Mouse (Mus musculus): ENCODE data around the gene Maf.

Gene Maf

GRCm38 (mm10) chr8:115707731-115708590, at the start of gene Maf:
Maf (minus strand) TSS chr8:115707794.
- peak; percentile 73 to 82 for DNase-seq (ENCODE audit: low spot score in 2 of 2)

- no peak for DNase-seq (ENCODE audit: low spot score in 2 of 2)
These were observed 49.4 kb upstream of the Maf start for GRCm38 (mm10) chr8:115756965-115757364.

- DNase-seq (ENCODE audit: low spot score in 2 of 2), result no peak
These were observed 48.4 kb upstream of the Maf start for GRCm38 (mm10) chr8:115756027-115756426.

DNA sequence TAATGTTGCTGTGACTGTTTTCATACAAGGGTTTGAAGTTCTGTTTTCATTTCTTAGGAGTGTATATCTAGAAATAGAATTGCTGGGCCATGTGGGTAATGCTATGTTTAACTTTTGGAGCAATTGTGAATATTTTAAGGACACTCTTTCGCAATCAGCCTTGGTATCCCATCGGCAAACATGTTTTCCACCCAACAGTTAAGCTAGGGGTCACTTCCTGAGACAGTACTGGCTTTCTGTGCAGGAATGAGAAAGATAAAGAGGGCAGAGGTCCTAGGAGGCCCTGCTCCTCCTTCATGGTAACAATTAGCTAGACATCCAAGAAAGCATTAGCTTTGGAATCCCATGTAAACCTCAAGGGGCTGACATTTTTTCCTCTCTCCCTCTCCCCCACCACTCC, 47.1 kb upstream of the Maf start:
- no peak for DNase-seq (ENCODE audit: low spot score in 2 of 2)

DNA sequence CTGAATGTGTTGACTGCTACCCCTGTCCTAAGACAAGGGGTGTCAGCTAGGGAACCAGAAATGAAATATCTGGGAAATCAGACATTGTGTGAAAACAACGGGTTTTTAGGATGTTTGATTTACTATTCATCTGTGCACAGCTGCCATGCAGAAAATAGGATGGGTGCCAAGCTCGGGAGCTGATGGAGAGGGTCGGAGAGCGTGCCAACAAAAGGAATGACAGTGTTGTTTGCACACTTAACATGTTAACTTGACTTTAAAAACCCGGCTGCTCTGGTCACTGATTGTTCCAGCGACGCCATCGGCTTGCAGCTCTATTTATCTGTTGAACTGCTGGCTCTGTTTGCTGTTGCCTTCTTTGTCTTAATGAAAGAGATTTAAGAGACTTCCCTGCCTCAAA, 46.2 kb upstream of the Maf start:
- peak in 1 of 2 experiments; percentile 16 for DNase-seq (ENCODE audit: low spot score in 2 of 2)

DNA sequence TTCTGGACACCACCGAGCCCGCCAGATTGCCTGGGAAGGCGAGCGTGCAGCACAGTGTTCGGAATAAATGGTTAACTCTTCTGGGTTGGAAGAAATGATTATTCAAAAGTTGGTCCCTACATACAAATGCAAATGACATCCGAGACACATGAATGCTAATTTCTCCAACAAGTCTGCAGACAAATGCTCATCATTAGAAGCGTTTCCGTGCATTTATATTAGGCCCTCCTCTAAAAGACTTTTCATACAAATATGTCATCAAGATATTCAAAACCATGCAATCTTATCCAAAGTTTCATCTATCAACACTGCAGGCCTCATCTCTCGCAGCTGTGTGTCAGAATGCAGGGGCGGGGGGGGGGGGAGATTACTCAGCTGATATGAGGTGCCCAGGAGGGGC, 39.8 kb upstream of the Maf start:
- DNase-seq (ENCODE audit: low spot score in 2 of 2), result no peak

DNA sequence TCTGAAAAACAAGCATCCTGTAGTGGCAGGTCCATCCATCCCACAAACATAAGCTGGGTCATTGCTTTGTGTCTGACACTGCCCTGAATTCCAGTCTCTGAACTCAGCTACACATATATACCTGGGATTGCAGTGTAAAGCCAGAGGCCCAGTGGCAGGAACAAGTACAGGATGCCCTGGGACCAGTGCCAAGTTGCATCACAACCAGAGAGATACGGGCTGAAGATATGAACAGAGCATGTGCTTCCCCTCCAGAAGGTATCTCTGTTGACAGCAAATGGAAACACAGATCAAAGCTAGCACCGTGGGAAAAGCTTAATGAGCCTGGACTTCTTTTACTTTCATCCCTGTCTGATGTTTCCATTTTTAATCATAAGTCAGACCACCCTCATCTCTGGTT, 38.1 kb upstream of the Maf start:
- DNase-seq (ENCODE audit: low spot score in 2 of 2), result no peak

DNA sequence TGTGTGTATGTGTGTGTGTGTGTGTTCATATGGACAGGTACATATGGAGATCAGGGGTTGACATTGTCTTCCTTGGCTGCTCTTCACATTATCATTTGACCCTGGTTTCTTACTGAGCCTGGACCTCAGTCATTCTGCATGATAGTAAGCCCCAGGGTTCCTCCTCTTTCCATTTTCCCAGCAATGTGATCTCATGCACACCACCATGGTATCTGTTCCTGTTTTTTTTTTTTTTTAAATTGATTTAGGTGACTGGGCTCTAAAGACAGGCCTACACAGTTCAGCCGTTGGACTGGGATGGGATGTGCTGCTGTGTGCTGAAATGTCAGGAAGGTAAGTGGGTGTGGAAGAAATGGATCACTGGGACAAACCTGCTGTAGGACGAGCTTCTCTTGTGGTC, 35.8 kb upstream of the Maf start:
- DNase-seq (ENCODE audit: low spot score in 2 of 2), result no peak

DNA sequence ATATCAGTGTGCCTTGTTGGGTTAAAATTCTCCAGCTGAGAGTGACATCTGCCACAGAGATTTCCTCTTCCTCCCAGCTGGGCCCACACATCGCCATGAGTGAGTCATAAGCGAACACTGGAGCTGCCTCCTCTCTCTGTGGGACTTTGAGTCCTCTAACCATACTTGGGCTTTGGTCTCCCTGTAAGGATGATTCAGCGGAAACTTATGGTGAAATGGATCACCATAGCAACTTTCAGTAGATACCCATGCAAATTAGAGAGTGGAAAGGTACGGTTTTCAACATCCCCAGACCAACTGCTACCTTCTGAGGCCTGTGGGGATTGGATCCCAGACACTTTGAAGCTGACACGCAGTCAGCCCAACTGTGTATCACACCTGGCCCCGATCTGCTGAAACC, 35.1 kb upstream of the Maf start:
- peak; percentile 37 for DNase-seq (ENCODE audit: low spot score in 2 of 2)

GRCm38 (mm10) chr8:115741964-115742363, 34.4 kb upstream of the Maf start:
- DNase-seq (ENCODE audit: low spot score in 2 of 2), result no peak

GRCm38 (mm10) chr8:115739756-115740155, 32.2 kb upstream of the Maf start:
- DNase-seq (ENCODE audit: low spot score in 2 of 2), result no peak

DNA sequence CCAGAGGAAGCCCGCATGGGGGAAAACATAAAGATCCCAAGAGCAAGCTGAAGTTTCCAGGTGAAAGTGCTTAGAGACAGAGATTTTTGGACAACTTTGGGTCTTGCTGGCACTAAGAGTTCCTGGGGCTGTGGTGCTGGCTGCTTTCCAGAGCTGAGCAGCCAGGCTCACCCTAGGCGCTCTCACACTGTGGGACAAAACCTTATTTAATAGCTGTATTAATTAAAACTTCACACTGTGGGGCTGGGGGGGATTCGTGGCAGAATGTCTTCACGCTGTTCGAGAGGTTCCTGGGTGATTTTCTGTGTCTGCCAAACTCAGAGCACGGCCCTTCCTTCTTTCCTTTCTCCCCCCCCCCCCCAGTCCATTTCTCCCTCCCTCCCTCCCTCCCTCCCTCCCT, 24.8 kb upstream of the Maf start:
- no peak for DNase-seq (ENCODE audit: low spot score in 2 of 2)

DNA sequence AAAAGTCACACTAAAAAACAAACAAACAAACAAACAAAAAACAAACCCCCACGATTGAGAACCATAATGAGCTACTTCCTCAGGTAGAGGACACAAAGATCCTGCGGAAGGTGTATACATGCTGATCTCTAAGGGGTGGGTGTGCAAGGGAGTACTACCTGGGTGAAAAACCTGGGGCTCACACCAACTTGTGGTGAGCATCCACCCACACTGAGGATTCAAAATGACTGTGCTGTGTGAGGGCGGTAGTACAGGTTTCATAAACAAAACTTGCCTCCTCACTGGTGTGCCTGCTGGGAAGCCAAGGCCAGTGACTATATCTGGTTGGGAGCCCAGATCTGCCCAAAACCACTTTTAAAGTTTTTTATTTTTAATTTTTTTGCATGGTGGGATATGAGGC, 19.2 kb upstream of the Maf start:
- no peak for DNase-seq (ENCODE audit: low spot score in 2 of 2)

GRCm38 (mm10) chr8:115726231-115726630, 18.6 kb upstream of the Maf start:
- DNase-seq (ENCODE audit: low spot score in 2 of 2), result no peak

DNA sequence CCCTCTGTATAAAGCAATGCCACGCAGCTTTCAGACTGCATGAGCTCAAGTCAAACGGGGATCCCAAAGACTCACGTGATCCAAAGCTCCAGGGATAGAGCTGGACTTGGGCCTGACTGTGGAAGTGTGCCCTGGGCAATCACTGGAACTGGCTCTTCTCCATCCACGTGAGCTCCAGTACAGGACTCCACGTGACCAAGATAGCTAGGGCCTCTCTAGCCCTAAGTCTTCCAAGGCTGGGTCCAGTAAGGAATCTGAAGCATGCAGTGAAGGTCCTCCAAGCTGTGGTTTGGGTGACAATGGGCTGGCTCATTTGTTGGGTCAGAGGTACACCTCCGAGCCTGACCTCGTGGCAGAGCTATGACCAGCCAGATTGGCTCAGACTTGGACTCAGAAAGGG, 11.5 kb upstream of the Maf start:
- DNase-seq (ENCODE audit: low spot score in 2 of 2), result no peak

GRCm38 (mm10) chr8:115718621-115719020, 11.0 kb upstream of the Maf start:
- DNase-seq (ENCODE audit: low spot score in 2 of 2), result no peak

DNA sequence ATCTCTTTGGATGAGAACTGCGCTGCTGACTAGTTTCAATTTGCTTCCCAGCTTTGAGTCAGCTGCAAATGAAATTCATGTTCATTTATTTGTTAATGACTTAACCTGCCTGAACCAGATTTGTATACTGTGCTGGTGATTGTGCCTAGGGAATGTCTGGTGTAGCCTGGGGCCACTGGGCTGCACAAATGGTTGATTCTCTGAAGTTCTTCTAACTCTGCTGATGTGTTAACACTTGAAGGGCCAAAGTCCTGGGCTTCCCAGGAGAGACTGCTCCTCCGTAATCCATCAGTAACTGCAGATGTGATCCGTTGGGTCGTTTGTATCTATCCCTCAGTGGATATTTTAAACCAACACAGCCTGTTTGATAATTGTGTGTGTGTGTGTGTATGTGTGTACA, 7.7 kb upstream of the Maf start:
- DNase-seq (ENCODE audit: low spot score in 2 of 2), result no peak

DNA sequence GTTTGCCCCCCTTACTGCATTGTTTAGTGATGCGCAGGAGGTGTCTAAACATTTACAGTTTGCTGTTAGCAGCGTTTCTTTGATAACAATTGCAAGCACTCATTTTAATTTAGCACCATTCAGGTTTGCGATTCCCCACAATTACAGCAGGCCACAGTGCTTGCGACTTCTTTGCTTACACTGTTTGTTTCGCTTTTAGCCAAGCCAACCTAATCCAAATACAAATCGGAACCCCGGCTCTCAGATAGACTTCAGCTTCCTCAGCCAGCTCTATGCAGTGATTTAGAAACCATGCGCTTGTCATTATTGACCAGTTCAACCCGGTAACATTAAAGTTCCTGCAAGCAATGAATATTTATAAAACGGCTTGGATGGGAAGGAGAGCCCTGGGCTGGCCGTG, 3.5 kb upstream of the Maf start:
- no peak for DNase-seq (ENCODE audit: low spot score in 2 of 2)

GRCm38 (mm10) chr8:115709931-115710330, 2.3 kb upstream of the Maf start:
- DNase-seq (ENCODE audit: low spot score in 2 of 2), result no peak

DNA sequence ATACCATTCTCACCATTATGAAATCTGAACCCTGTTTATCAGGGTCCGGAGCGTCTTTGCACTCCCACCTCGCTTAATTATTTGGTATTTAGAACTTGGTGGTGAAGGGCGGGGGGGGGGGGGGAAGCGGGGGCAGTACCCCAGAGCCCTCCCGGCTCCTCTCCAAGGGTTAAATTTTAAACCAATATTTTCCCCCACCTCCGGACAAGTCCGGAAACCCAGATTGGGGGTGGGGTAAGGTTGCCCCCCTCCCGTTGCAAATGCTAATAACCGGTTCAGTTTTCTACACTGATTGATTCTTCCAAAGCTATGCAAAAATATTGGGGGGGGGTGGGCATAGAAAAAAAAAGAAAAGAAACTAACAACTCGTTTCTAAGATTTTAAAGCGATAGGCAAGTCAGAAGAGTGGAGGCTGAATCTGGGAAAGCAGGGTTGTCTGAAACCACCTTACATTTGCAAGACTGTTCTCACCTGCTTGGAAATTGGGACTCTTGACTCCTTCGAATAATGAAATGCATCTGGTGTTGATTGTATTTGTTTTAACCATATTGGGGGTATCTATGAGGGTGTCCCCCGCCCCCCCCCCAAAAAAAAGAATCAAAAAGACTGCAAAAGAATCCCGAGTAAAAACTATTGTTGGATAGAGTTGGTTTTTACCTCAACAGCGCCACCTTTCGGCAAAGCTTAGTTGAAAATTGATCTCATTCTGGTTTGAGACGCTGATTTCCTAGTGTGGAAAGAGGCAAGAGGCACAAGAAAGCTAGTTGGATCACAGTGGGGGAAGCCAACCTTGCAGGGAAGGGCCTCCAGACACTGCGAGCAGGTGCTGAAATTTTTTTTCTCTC, 1.6 kb upstream of the Maf start:
- DNase-seq (ENCODE audit: low spot score in 2 of 2), result peak; percentile 91 to 92

DNA sequence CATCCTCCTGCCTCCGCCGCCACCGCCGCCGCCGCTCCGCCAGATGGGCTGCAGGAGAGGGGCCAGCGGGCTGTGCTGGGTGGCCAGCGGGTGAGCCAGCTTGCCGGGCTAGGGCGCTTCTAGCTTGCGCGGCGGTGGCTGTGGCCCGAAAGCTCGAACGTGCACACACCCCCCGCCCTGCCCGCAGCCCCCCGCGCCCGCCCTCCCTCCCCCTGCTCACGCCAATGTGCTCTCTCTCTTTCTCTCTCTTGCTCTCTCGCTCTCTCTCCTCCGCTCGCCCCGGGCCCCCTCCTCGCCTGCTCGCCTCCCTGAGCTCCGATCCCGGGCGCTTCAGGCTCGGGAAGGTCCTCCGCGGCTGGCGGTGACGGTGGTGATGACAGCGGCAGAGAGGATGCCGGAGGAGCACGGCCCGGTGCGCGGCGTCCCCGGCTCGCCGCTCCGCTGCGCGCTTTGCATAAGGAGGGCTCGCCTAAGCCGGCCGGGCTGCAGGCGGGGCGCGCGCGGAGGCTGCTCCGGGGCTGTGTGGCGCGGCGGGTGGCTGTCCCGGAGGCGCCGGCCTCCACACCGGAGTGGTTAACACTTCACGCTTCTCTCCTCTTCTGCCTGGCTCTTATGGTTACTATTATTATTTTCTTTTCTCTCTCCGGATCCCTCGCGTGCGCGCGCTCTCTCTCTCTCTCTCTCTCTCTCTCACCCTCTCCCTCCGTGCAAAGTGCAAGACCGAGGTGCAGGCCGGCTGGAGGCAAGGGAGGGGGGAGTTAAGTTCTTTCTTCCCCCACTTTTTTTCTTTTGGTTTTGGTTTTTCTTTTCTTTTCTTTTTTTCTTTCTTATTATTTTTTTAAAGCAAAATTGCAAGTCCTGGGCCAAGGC, 498 bp downstream of the Maf start:
- peak; percentile 37 to 59 for DNase-seq (ENCODE audit: low spot score in 2 of 2)

DNA sequence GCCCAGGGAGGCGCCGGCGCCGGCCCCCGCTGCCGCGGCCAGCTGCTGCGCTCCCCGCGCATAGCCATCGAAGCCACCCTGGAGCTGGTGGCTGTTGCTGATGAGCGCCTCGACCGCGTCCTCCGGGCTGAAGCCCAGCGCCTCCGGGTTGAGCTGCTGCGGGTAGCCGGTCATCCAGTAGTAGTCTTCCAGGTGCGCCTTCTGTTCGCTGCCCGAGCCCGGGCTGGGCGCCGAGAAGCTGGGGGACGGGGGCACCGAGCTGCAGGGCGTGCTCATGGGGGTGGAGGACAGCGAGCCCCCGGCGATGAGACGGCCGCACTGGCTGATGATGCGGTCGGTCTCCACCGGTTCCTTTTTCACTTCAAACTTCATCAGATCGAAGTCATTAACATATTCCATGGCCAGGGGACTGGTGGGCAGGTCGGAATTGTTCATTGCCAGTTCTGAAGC, 1.2 kb downstream of the Maf start:
- DNase-seq (ENCODE audit: low spot score in 2 of 2), result peak; percentile 39 to 51
